Mouse (Mus musculus): ENCODE measurements around the gene Kif22. TPM values are rescaled to one million over a fixed set of nuclear protein-coding genes. Genes with fewer than 3 reads are reported as not detected.

Gene Kif22
- polyA plus RNA-seq, 1 experiment = 9.1 TPM

DNA sequence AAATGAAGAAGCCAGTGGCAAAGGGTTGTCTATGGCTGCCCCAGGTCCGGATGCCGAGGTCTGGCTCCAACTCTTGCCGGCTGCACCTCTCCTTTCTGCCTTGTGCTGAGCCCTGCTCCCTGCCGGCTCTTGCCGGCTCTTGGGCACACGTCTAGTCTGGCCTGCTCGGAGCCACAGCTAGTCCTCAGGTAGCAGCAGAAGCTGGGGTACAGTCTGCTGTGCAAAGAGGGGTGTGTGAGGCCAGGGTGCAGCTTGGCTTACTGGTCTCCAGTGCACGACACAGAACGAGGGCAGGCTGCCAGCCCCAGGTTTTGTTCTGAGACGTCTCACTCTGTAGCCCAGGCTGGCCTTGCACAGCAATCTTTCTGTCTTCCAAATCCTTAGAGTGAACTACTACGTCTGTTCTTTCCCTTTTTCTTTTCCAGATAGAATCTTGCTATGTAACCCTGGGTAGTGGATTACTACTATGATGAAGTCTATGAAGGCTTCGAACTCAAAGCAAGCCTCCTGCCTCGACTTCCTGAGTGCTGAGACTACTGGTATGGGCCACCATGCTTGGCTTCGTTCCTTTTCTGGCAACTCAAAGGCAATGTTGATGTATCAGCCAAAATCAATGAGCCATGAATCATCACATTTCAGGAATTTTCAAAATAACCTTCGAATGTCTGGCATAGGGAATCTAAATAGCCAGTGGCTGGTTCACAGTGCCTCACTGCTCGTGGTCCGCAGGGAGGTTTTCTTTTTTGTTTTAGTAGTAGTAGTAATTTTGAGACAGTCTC lies 32.8 kb downstream of the Kif22 start:
- peak in 1 of 2 experiments; percentile 70 for DNase-seq
- no peak for TF ChIP-seq POLR2A (IDR thresholded peaks at IDR 0.05; ENCODE audit: borderline replicate concordance, insufficient read depth, low read length)
- no peak for TF ChIP-seq CTCF (IDR thresholded peaks at IDR 0.05; ENCODE audit: borderline replicate concordance, insufficient read depth, low read depth, low read length)
- no peaks in the 10 kb centered on the region for H3K27me3 ChIP-seq (ENCODE audit: control insufficient read depth, insufficient read depth, low read length)
- peak overlapping the region; percentile 98 for H3K27ac ChIP-seq (ENCODE audit: insufficient read depth, low read length)
- H3K4me3 ChIP-seq (replicated peaks; ENCODE audit: insufficient read depth, low read depth, low read length) = peak overlapping the region; percentile 10
- WGBS = 21% methylated on average over 17 of the region's 17 CpGs
- H3K4me1 ChIP-seq (ENCODE audit: control insufficient read depth, insufficient read depth, low read length) = peaks cover 50% of the 10 kb centered on the region

GRCm38 (mm10) chr7:127008239-127009019 lies 33.8 kb downstream of the Kif22 start:
- DNase-seq = peak; percentile 98 to 100
- TF ChIP-seq POLR2A (IDR thresholded peaks at IDR 0.05; ENCODE audit: borderline replicate concordance, insufficient read depth, low read length) = 0 out of 2 replicates have a peak, but pooled peaks have one; percentile 28
- no peak for TF ChIP-seq CTCF (IDR thresholded peaks at IDR 0.05; ENCODE audit: borderline replicate concordance, insufficient read depth, low read depth, low read length)
- 10% methylated on average over 9 of the region's 9 CpGs for WGBS
- H3K4me3 ChIP-seq (replicated peaks; ENCODE audit: insufficient read depth, low read depth, low read length) = no peak overlapping the region
- peaks cover 50% of the 10 kb centered on the region for H3K4me1 ChIP-seq (ENCODE audit: control insufficient read depth, insufficient read depth, low read length)
- peak overlapping the region; percentile 98 for H3K27ac ChIP-seq (ENCODE audit: insufficient read depth, low read length)
- H3K27me3 ChIP-seq (ENCODE audit: control insufficient read depth, insufficient read depth, low read length) = no peaks in the 10 kb centered on the region

DNA sequence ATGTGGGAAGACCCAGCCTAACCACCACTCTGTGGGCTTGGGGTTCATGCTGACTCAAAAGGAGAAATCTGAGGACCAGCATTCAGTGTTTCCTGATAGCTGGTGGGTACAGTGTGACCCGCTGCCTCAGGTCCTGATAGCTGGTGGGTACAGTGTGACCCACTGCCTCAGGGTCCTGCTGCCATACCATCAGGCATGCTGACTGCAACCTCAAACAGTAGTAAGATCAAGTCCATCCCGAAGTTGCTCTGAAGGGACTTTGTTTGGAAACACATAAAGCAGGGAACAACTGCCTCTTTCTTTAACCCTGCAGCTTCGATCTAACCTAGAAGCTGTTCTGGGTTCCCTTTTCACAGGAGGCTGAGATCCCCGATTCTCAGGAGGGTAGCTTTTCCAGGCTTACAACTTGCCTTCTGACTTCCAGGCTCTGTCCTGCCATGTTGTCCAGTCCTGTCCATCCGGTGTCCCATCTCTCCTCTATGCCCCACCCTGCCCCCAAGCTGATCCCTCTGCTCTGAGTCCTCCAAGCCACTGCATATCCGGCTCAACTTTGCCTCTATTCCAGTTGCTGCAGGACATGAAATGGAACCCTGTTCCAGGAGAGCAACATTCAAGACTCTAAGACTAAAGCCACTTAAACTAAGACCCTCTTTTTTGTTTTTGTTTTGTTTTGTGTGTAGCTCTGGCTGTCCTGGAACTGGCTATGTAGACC lies 34.8 kb downstream of the Kif22 start:
- H3K27ac ChIP-seq (ENCODE audit: insufficient read depth, low read length) = peak overlapping the region; percentile 97
- DNase-seq = peak; percentile 45 to 50
- H3K27me3 ChIP-seq (ENCODE audit: control insufficient read depth, insufficient read depth, low read length) = no peaks in the 10 kb centered on the region
- no peak for TF ChIP-seq CTCF (IDR thresholded peaks at IDR 0.05; ENCODE audit: borderline replicate concordance, insufficient read depth, low read depth, low read length)
- no peak for TF ChIP-seq POLR2A (IDR thresholded peaks at IDR 0.05; ENCODE audit: borderline replicate concordance, insufficient read depth, low read length)
- H3K4me1 ChIP-seq (ENCODE audit: control insufficient read depth, insufficient read depth, low read length) = peaks cover 44% of the 10 kb centered on the region
- H3K4me3 ChIP-seq (replicated peaks; ENCODE audit: insufficient read depth, low read depth, low read length) = no peak overlapping the region
- WGBS = 65% methylated on average over 6 of the region's 6 CpGs

DNA sequence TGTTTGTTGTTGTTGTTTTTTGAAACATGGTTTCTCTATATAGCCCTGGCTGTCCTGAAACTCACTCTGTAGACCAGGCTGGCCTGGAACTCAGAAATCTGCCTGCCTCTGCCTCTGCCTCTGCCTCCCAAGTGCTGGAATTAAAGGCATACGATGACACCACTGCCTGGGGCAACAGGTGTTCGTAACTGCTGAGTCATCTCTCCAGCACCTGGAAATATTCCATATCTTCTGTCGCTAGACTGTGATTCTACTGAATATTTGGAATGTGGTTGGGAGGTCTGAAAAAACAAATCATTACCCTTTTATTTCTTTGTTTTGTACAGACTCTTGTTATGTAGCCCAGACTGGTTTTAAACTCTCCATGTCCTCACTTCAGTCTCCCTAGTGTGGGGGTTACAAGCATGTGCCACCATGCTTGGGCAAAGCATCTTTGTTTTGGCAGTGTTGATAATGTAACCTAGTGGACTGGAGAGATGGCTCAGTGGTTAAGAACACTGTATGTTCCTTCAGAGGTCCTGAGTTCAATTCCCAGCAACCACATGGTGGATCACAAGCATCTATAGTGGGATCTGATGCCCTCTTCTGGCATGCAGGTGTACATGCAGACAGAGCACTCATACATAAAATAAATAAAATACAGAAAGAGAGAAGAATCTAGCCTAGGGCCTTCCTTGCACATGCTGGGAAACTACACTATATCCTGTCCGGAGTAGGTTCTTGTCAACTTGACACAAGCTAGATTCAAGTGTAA lies 38.0 kb downstream of the Kif22 start:
- peaks cover 25% of the 10 kb centered on the region for H3K4me1 ChIP-seq (ENCODE audit: control insufficient read depth, insufficient read depth, low read length)
- no peak for DNase-seq
- WGBS = 57% methylated on average over 4 of the region's 4 CpGs
- no peak for TF ChIP-seq CTCF (IDR thresholded peaks at IDR 0.05; ENCODE audit: borderline replicate concordance, insufficient read depth, low read depth, low read length)
- no peak for TF ChIP-seq POLR2A (IDR thresholded peaks at IDR 0.05; ENCODE audit: borderline replicate concordance, insufficient read depth, low read length)
- no peak overlapping the region for H3K4me3 ChIP-seq (replicated peaks; ENCODE audit: insufficient read depth, low read depth, low read length)
- H3K27me3 ChIP-seq (ENCODE audit: control insufficient read depth, insufficient read depth, low read length) = no peaks in the 10 kb centered on the region
- H3K27ac ChIP-seq (ENCODE audit: insufficient read depth, low read length) = no peak overlapping the region

DNA sequence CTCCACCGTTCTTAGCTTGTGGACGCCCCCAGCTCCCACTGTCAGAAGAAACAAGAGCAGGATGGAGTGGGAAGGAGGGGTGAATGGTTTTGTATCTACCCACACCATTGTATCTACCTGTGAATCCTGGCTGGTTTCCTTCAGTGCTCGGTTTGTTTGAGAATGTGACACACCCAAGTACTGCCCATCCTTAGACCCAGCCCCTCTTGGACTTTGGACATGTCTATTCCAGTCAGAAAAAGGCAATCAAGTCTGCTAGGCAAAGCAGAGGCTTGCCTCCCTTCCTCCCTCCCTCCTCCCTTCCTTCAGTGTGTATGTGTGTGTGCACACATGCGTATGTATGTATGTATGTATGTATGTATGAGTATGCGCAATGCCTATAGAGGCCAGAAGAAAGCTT lies 38.7 kb downstream of the Kif22 start:
- no peak overlapping the region; the same call in 1 of the 2 replicates for H3K27ac ChIP-seq (ENCODE audit: insufficient read depth, low read length)
- no peak for DNase-seq
- TF ChIP-seq POLR2A (IDR thresholded peaks at IDR 0.05; ENCODE audit: borderline replicate concordance, insufficient read depth, low read length) (no peak), CTCF (IDR thresholded peaks at IDR 0.05; ENCODE audit: borderline replicate concordance, insufficient read depth, low read depth, low read length) (no peak)
- no peaks in the 10 kb centered on the region for H3K27me3 ChIP-seq (ENCODE audit: control insufficient read depth, insufficient read depth, low read length)
- H3K4me3 ChIP-seq (replicated peaks; ENCODE audit: insufficient read depth, low read depth, low read length) = no peak overlapping the region
- WGBS = 96% methylated on average over 5 of the region's 5 CpGs
- peaks cover 19% of the 10 kb centered on the region for H3K4me1 ChIP-seq (ENCODE audit: control insufficient read depth, insufficient read depth, low read length)

- TF ChIP-seq POLR2A (IDR thresholded peaks at IDR 0.05; ENCODE audit: borderline replicate concordance, insufficient read depth, low read length) (no peak), CTCF (IDR thresholded peaks at IDR 0.05; ENCODE audit: borderline replicate concordance, insufficient read depth, low read depth, low read length) (no peak)
- WGBS = 87% methylated on average over 10 of the region's 10 CpGs
These were observed 42.7 kb downstream of the Kif22 start for GRCm38 (mm10) chr7:126999568-126999967.

DNA sequence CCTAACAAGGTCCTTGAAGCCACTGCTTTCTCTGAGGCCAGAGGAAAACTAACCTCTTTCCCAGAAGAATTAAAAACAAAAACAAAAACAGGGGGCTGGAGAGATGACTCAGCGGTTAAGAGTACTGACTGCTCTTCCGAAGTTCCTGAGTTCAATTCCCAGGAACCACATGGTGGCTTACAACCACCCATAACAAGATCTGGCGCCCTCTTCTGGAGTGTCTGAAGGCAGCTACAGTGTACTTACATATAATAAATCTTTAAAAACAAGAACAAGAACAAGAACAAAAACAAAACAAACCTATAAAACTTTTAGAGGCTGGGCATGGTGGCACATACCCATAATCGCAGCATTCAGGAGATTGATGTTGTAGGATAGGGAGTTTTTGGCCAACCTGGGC lies 45.8 kb downstream of the Kif22 start:
- Histone ChIP-seq H3K27me3 (ENCODE audit: control insufficient read depth, insufficient read depth, low read length) (no peaks in the 10 kb centered on the region), H3K4me1 (ENCODE audit: control insufficient read depth, insufficient read depth, low read length) (peaks cover 6% of the 10 kb centered on the region; the same call in 1 of the 2 replicates), H3K4me3 (replicated peaks; ENCODE audit: insufficient read depth, low read depth, low read length) (no peak overlapping the region), H3K27ac (ENCODE audit: insufficient read depth, low read length) (no peak overlapping the region)
- no peak for DNase-seq
- 88% methylated on average over 4 of the region's 4 CpGs for WGBS
- no peak for TF ChIP-seq CTCF (IDR thresholded peaks at IDR 0.05; ENCODE audit: borderline replicate concordance, insufficient read depth, low read depth, low read length)
- TF ChIP-seq POLR2A (IDR thresholded peaks at IDR 0.05; ENCODE audit: borderline replicate concordance, insufficient read depth, low read length) = no peak

More at GRCm38 (mm10) chr7:126999568-126999967, 42.7 kb downstream of the Kif22 start:
- H3K4me3 ChIP-seq (replicated peaks; ENCODE audit: insufficient read depth, low read depth, low read length) = no peak overlapping the region
- no peaks in the 10 kb centered on the region for H3K4me1 ChIP-seq (ENCODE audit: control insufficient read depth, insufficient read depth, low read length)
- H3K27ac ChIP-seq (ENCODE audit: insufficient read depth, low read length) = no peak overlapping the region
- no peak for DNase-seq
- no peaks in the 10 kb centered on the region for H3K27me3 ChIP-seq (ENCODE audit: control insufficient read depth, insufficient read depth, low read length)

Measured in cerebellum, adult 2 months (tissue).